Mouse (Mus musculus) brain, adult 10 weeks (tissue): ENCODE data around the gene Crtc2. TPM values are rescaled to one million over a fixed set of nuclear protein-coding genes. Genes with fewer than 3 reads are reported as not detected.

ENCODE experiments used
- polyA plus RNA-seq: library from polyadenylated mRNA; stranded (reverse); fragments of 350-450 nt; fragmentation: Illumina TruSeq; extraction: RNeasy Lipid Tissue Mini Kit (QIAGEN cat#74804); gene quantifications from one replicate; pipeline ENCODE4 v1.2.3, GENCODE M21; 2015; ENCODE audit warnings: low read depth, low replicate concordance

Crtc2 gene
- 26.1 TPM for polyA plus RNA-seq

GRCm38 (mm10) chr3:90253653-90254418, at the start of gene Crtc2:
Gene Crtc2, plus strand, starts transcription at chr3:90254163.

GRCm38 (mm10) chr3:90213377-90213866, 40.5 kb upstream of the Crtc2 start, which contains the start of the genes Rps27 and Rab13:
Gene Rps27, minus strand, starts transcription at chr3:90213651.
Gene Rab13, plus strand, starts transcription at chr3:90213695.

GRCm38 (mm10) chr3:90231507-90232333, 22.2 kb upstream of the Crtc2 start, which contains the start of gene Jtb:
Gene Jtb, plus strand, starts transcription at chr3:90231597.

GRCm38 (mm10) chr3:90242984-90243775, 10.8 kb upstream of the Crtc2 start, which contains the start of gene Creb3l4:
Gene Creb3l4, minus strand, starts transcription at chr3:90243512.

GRCm38 (mm10) chr3:90247960-90248745, 5.8 kb upstream of the Crtc2 start, which contains the start of gene Slc39a1:
Gene Slc39a1, plus strand, starts transcription at chr3:90248172.

GRCm38 (mm10) chr3:90265034-90265931, 11.3 kb downstream of the Crtc2 start, which contains the start of gene Dennd4b:
Gene Dennd4b, plus strand, starts transcription at chr3:90265185.

GRCm38 (mm10) chr3:90292345-90293275, 38.6 kb downstream of the Crtc2 start, which contains the start of gene Gatad2b:
Gene Gatad2b, plus strand, starts transcription at chr3:90293178.

Other genes with a start within 250 kb of the Crtc2 start
- gene 4933434E20Rik, start 202.5 kb upstream of the Crtc2 start, polyA plus RNA-seq: 126 TPM
- 73.2 TPM for gene Ubap2l, start 201.5 kb upstream of the Crtc2 start, polyA plus RNA-seq
- 200 TPM for gene Tpm3, start 181.5 kb upstream of the Crtc2 start, polyA plus RNA-seq
- 0.12 TPM for gene Nup210l, start 150.0 kb upstream of the Crtc2 start, polyA plus RNA-seq
- 2,748 TPM for gene Rps27, start 40.5 kb upstream of the Crtc2 start, polyA plus RNA-seq
- 11.1 TPM for gene Rab13, start 40.5 kb upstream of the Crtc2 start, polyA plus RNA-seq
- 74.3 TPM for gene Jtb, start 22.6 kb upstream of the Crtc2 start, polyA plus RNA-seq
- 0.43 TPM for gene Creb3l4, start 10.7 kb upstream of the Crtc2 start, polyA plus RNA-seq
- 38.5 TPM for gene Slc39a1, start 6.0 kb upstream of the Crtc2 start, polyA plus RNA-seq
- 19.6 TPM for gene Dennd4b, start 11.0 kb downstream of the Crtc2 start, polyA plus RNA-seq
- 30.8 TPM for gene Gatad2b, start 39.0 kb downstream of the Crtc2 start, polyA plus RNA-seq
- gene Slc27a3, start 135.8 kb downstream of the Crtc2 start, polyA plus RNA-seq: 5.1 TPM
- gene Ints3, start 179.5 kb downstream of the Crtc2 start, polyA plus RNA-seq: 40.2 TPM
- 2.9 TPM for gene Npr1, start 211.7 kb downstream of the Crtc2 start, polyA plus RNA-seq
- gene Ilf2, start 222.0 kb downstream of the Crtc2 start, polyA plus RNA-seq: 126 TPM
- 69.1 TPM for gene Snapin, start 236.9 kb downstream of the Crtc2 start, polyA plus RNA-seq